In genomic region chr16:30600431-30601045, GRCm38 (mm10) we compare ENCODE assay signal across 8 mouse cellular contexts. TPM values are rescaled to one million over a fixed set of nuclear protein-coding genes. Genes with fewer than 3 reads are reported as not detected.
DNase-seq lines count a peak whose midpoint lies in the region; ATAC-seq and TF ChIP-seq lines count a peak whose summit lies in the region.

No protein-coding gene starts in this region.

- H3K27me3 ChIP-seq in embryonic facial prominence, embryonic 14.5 days (replicated peaks; ENCODE audit: control insufficient read depth, insufficient read depth, low read length), result peaks cover 6% of the 10 kb centered on the region; the same call in 1 of the 2 replicates
- peaks cover 13% of the 10 kb centered on the region for H3K27me3 ChIP-seq in heart, embryonic 13.5 days (replicated peaks)
- peaks cover 12% of the 10 kb centered on the region for H3K27me3 ChIP-seq in kidney, embryonic 16.5 days (ENCODE audit: insufficient read depth, low read length)
- H3K27me3 ChIP-seq in liver, postnatal 0 days (ENCODE audit: insufficient read depth, low read length), result peaks cover 11% of the 10 kb centered on the region; the same call in 1 of the 2 replicates

- H3K36me3 ChIP-seq in embryonic facial prominence, embryonic 14.5 days (ENCODE audit: control insufficient read depth, insufficient read depth, low read length), result no peaks in the 10 kb centered on the region
- no peaks in the 10 kb centered on the region for H3K36me3 ChIP-seq in heart, embryonic 13.5 days
- H3K36me3 ChIP-seq in kidney, embryonic 16.5 days (ENCODE audit: insufficient read depth, low read length), result no peaks in the 10 kb centered on the region
- no peaks in the 10 kb centered on the region for H3K36me3 ChIP-seq in liver, postnatal 0 days (replicated peaks; ENCODE audit: insufficient read depth, low read length)

- no peaks in the 10 kb centered on the region for H3K9me3 ChIP-seq in embryonic facial prominence, embryonic 14.5 days (ENCODE audit: control insufficient read depth, low read length)
- no peaks in the 10 kb centered on the region for H3K9me3 ChIP-seq in heart, embryonic 13.5 days
- H3K9me3 ChIP-seq in kidney, embryonic 16.5 days (ENCODE audit: low read length), result no peaks in the 10 kb centered on the region
- H3K9me3 ChIP-seq in liver, postnatal 0 days (ENCODE audit: low read length), result no peaks in the 10 kb centered on the region

- peak overlapping the region; percentile 61 for H3K4me3 ChIP-seq in embryonic facial prominence, embryonic 14.5 days (ENCODE audit: low read depth, low read length)
- H3K4me3 ChIP-seq in heart, embryonic 13.5 days, result peak overlapping the region; percentile 90
- H3K4me3 ChIP-seq in kidney, embryonic 16.5 days (ENCODE audit: low read length), result peak overlapping the region; percentile 80
- peak overlapping the region; percentile 78 for H3K4me3 ChIP-seq in liver, postnatal 0 days (ENCODE audit: low read depth, low read length)
- peak overlapping the region; percentile 80 for H3K4me3 ChIP-seq in olfactory bulb, adult 2 months (ENCODE audit: insufficient read depth, low read depth, low read length)

- ATAC-seq in embryonic facial prominence, embryonic 14.5 days (ENCODE audit: low read depth), result 0 out of 2 replicates have a peak, but pooled peaks have one; percentile 3
- no peak; the same call in 1 of the 2 replicates for ATAC-seq in heart, embryonic 13.5 days (ENCODE audit: extremely low read depth, insufficient number of reproducible peaks, low FRiP score, low TSS enrichment)
- peak; percentile 16; the same call in 1 of the 2 replicates for ATAC-seq in kidney, embryonic 16.5 days (ENCODE audit: low FRiP score, low TSS enrichment)
- no peak for ATAC-seq in liver, postnatal 0 days

- TF ChIP-seq CTCF in liver, postnatal 0 days (IDR thresholded peaks at IDR 0.05; ENCODE audit: low read depth), result no peak
- no peak for TF ChIP-seq CTCF in olfactory bulb, adult 2 months (IDR thresholded peaks at IDR 0.05; ENCODE audit: insufficient read depth, low read depth, low read length)

- TF ChIP-seq EP300 in liver, postnatal 0 days (IDR thresholded peaks at IDR 0.05; ENCODE audit: low read depth), result no peak

- peak overlapping the region; percentile 96 for H3K4me2 ChIP-seq in embryonic facial prominence, embryonic 14.5 days (ENCODE audit: low read depth, low read length)
- peak overlapping the region; percentile 97 for H3K4me2 ChIP-seq in heart, embryonic 13.5 days
- H3K4me2 ChIP-seq in kidney, embryonic 16.5 days (replicated peaks; ENCODE audit: low read depth, low read length), result peak overlapping the region; percentile 88
- H3K4me2 ChIP-seq in liver, postnatal 0 days (ENCODE audit: low read depth, low read length), result peak overlapping the region; percentile 86

- under 1% methylated on average over 40 of the region's 53 CpGs for WGBS in embryonic facial prominence, embryonic 14.5 days
- under 1% methylated on average over 53 of the region's 53 CpGs for WGBS in heart, embryonic 13.5 days
- WGBS in kidney, embryonic 16.5 days, result under 1% methylated on average over 53 of the region's 53 CpGs
- WGBS in liver, postnatal 0 days (ENCODE audit: insufficient replicate concordance), result under 1% methylated on average over 53 of the region's 53 CpGs
- WGBS in olfactory bulb, adult 2 months, result under 1% methylated on average over 53 of the region's 53 CpGs

- DNase-seq in 3134 (ENCODE audit: extremely low read depth, insufficient read length, low spot score), result peak; percentile 34
- DNase-seq in adrenal gland, postnatal 25 days, result peak; percentile 77
- DNase-seq in embryonic facial prominence, embryonic 14.5 days (ENCODE audit: low spot score), result peak; percentile 63
- DNase-seq in liver, postnatal 0 days, result peak; percentile 47
- DNase-seq in thymus, postnatal 36 days, result peak; percentile 25 to 36

- no peak for TF ChIP-seq POLR2A in olfactory bulb, adult 2 months (IDR thresholded peaks at IDR 0.05; ENCODE audit: insufficient read depth, low read depth, low read length)

- peaks cover 50% of the 10 kb centered on the region for H3K4me1 ChIP-seq in embryonic facial prominence, embryonic 14.5 days (ENCODE audit: control insufficient read depth, insufficient read depth, low read length)
- H3K4me1 ChIP-seq in heart, embryonic 13.5 days, result peaks cover 61% of the 10 kb centered on the region
- H3K4me1 ChIP-seq in kidney, embryonic 16.5 days (ENCODE audit: insufficient read depth, low read length), result peaks cover 55% of the 10 kb centered on the region
- peaks cover 42% of the 10 kb centered on the region for H3K4me1 ChIP-seq in liver, postnatal 0 days (ENCODE audit: insufficient read depth)
- H3K4me1 ChIP-seq in olfactory bulb, adult 2 months (ENCODE audit: control insufficient read depth, insufficient read depth, low read length), result peaks cover 48% of the 10 kb centered on the region

- H3K9ac ChIP-seq in embryonic facial prominence, embryonic 14.5 days (ENCODE audit: low read depth, low read length), result peak overlapping the region; percentile 77
- peak overlapping the region; percentile 87 for H3K9ac ChIP-seq in heart, embryonic 13.5 days
- peak overlapping the region; percentile 82 for H3K9ac ChIP-seq in kidney, embryonic 16.5 days (replicated peaks; ENCODE audit: low read length)
- peak overlapping the region; percentile 81 for H3K9ac ChIP-seq in liver, postnatal 0 days (replicated peaks)

- H3K27ac ChIP-seq in embryonic facial prominence, embryonic 14.5 days (replicated peaks; ENCODE audit: low read depth, low read length), result peak overlapping the region; percentile 77
- H3K27ac ChIP-seq in heart, embryonic 13.5 days (replicated peaks), result peak overlapping the region; percentile 89
- H3K27ac ChIP-seq in kidney, embryonic 16.5 days (ENCODE audit: low read length), result peak overlapping the region; percentile 52; the same call in 1 of the 2 replicates
- H3K27ac ChIP-seq in liver, postnatal 0 days (ENCODE audit: low read depth), result peak overlapping the region; percentile 85
- peak overlapping the region; percentile 82 for H3K27ac ChIP-seq in olfactory bulb, adult 2 months (ENCODE audit: insufficient read depth, low read depth, low read length)

RNA-seq across cellular contexts. Expression of gene Fam43a, which starts 1.0 kb away (rescaled TPM):
- 20.4 and 30.0 TPM in 2 replicates for total RNA-seq in adrenal gland, postnatal 25 days (2021)
- 12.1 and 15.2 TPM in 2 replicates for polyA plus RNA-seq in embryonic facial prominence, embryonic 14.5 days (2014; fragmentation: Nextera tagmentation; extraction: Ambion mirVana)
- polyA plus RNA-seq in heart, embryonic 13.5 days (2015; fragmentation: Nextera tagmentation; extraction: Ambion mirVana), result 13.8 and 14.0 TPM in 2 replicates
- polyA plus RNA-seq in kidney, embryonic 16.5 days (2015; fragmentation: Nextera tagmentation; extraction: Ambion mirVana), result 25.2 and 26.0 TPM in 2 replicates
- polyA plus RNA-seq in liver, postnatal 0 days (2015; fragmentation: Nextera tagmentation; extraction: Ambion mirVana), result 6.1 and 6.8 TPM in 2 replicates
- not detected in 2 replicates for polyA plus RNA-seq in olfactory bulb, adult 2 months (2012; ENCODE audit: insufficient read depth, insufficient read length, low replicate concordance, missing spikeins)

RNA-seq across cellular contexts. Expression of gene Lsg1, which starts 13.1 kb away (rescaled TPM):
- total RNA-seq in adrenal gland, postnatal 25 days (2021), result 32.1 and 39.6 TPM in 2 replicates
- 52.2 and 59.3 TPM in 2 replicates for polyA plus RNA-seq in embryonic facial prominence, embryonic 14.5 days (2014; fragmentation: Nextera tagmentation; extraction: Ambion mirVana)
- polyA plus RNA-seq in heart, embryonic 13.5 days (2015; fragmentation: Nextera tagmentation; extraction: Ambion mirVana), result 35.7 and 37.4 TPM in 2 replicates
- 62.2 and 69.0 TPM in 2 replicates for polyA plus RNA-seq in kidney, embryonic 16.5 days (2015; fragmentation: Nextera tagmentation; extraction: Ambion mirVana)
- 25.4 and 25.6 TPM in 2 replicates for polyA plus RNA-seq in liver, postnatal 0 days (2015; fragmentation: Nextera tagmentation; extraction: Ambion mirVana)
- not detected in 2 replicates for polyA plus RNA-seq in olfactory bulb, adult 2 months (2012; ENCODE audit: insufficient read depth, insufficient read length, low replicate concordance, missing spikeins)

RNA-seq across cellular contexts. Expression of gene Tmem44, which starts 49.9 kb away (rescaled TPM):
- 3.2 and 4.5 TPM in 2 replicates for total RNA-seq in adrenal gland, postnatal 25 days (2021)
- polyA plus RNA-seq in embryonic facial prominence, embryonic 14.5 days (2014; fragmentation: Nextera tagmentation; extraction: Ambion mirVana), result 13.8 and 20.7 TPM in 2 replicates
- 19.6 and 20.9 TPM in 2 replicates for polyA plus RNA-seq in heart, embryonic 13.5 days (2015; fragmentation: Nextera tagmentation; extraction: Ambion mirVana)
- polyA plus RNA-seq in kidney, embryonic 16.5 days (2015; fragmentation: Nextera tagmentation; extraction: Ambion mirVana), result 16.8 and 19.7 TPM in 2 replicates
- polyA plus RNA-seq in liver, postnatal 0 days (2015; fragmentation: Nextera tagmentation; extraction: Ambion mirVana), result 0.73 and 0.89 TPM in 2 replicates
- not detected in 2 replicates for polyA plus RNA-seq in olfactory bulb, adult 2 months (2012; ENCODE audit: insufficient read depth, insufficient read length, low replicate concordance, missing spikeins)

Comparison
In these comparisons a context has a peak if more than half of its experiments do, and no peak if none do; other contexts are left out.
1. ATAC-seq: peak in embryonic facial prominence, embryonic 14.5 days (single experiment) and kidney, embryonic 16.5 days (single experiment); none in heart, embryonic 13.5 days (single experiment) and liver, postnatal 0 days (single experiment).
2. RNA of gene Lsg1, which starts 13.1 kb away (polyA plus RNA-seq): 62.2 to 69.0 TPM in kidney, embryonic 16.5 days, 52.2 to 59.3 TPM in embryonic facial prominence, embryonic 14.5 days, 35.7 to 37.4 TPM in heart, embryonic 13.5 days and 25.4 to 25.6 TPM in liver, postnatal 0 days; not detected in olfactory bulb, adult 2 months; every median in the first group is over 10 times any median in the second.
3. Peak in every context shown above with its lines, with median percentiles within 50 percentile points of each other: DNase-seq, H3K27ac ChIP-seq, H3K4me2 ChIP-seq, H3K4me3 ChIP-seq and H3K9ac ChIP-seq.